Mouse (Mus musculus): ENCODE measurements around the gene Kdelr2.

The Kdelr2 gene

DNA sequence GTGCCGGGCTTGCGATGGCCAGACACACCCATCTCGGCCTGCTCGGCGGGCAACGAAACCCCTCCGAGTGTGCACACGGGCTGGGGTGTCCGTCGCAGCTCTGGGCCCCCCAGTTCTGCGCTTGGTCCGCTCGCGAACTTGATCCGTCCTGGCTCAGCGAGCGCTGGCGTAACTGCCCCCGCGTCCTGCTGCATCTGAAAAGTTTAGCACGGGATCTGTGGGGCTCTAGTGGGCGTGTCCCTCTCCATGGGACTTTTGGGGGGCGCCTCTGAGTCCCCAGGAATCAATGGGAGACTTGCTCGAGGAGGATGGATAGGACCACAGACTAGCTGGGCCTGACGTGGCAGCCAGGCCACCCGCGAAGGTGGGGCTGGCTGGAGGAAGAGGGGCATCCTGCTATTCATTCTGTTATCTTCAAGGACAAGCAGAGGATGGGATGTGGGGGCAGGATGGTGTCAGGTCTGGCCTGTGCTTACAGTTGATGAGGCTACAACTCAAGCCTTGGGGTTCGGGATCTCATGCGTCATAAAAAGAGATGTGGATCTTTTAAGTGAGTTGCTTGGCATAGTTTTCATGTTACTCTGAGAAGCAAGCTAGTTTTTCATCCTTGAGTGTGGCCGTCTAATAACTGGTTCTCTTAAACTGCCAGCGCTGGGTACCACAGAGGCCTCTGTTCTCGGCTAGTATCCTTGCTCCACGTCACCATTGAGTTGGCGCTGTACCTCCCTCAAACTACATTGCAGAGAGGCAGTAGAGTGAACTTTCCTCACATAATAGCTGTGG is 701 bp downstream of the Kdelr2 start:
- peak; percentile 20 for DNase-seq

GRCm38 (mm10) chr5:143405200-143405599 is 1.6 kb downstream of the Kdelr2 start:
- no peak for DNase-seq

- DNase-seq, result no peak
Observed at GRCm38 (mm10) chr5:143406548-143406947, 2.9 kb downstream of the Kdelr2 start.

- no peak for DNase-seq
Observed at GRCm38 (mm10) chr5:143409239-143409638, 5.6 kb downstream of the Kdelr2 start.

DNA sequence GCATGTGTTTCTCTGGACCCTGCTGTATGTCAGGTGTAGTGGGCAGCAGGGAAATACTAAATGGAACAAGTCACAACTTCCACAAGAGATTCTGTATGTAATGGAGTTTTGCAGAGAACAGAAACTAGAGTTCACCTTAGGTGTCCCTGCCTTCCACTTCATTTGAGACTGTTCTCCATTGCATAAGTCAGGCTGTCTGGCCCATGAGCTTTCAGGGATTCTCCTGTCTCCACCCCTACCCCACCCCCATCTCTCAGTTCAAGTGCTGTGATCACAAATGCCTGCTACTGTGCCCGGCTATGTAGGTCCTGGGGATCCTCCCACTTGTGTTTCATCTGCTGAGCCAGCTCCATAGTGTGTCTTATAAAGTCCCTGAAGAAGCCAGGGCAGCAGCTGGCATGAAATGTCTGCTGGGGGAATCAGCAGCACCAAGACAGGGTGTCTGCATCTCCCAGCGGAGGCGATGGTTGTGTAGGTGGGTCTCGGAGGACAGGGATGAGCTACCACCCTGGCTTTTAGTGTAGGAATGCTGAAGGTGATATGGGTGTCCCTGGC is 7.3 kb downstream of the Kdelr2 start:
- DNase-seq, result no peak

- no peak for DNase-seq
Observed at GRCm38 (mm10) chr5:143421484-143421883, 17.8 kb downstream of the Kdelr2 start.

DNA sequence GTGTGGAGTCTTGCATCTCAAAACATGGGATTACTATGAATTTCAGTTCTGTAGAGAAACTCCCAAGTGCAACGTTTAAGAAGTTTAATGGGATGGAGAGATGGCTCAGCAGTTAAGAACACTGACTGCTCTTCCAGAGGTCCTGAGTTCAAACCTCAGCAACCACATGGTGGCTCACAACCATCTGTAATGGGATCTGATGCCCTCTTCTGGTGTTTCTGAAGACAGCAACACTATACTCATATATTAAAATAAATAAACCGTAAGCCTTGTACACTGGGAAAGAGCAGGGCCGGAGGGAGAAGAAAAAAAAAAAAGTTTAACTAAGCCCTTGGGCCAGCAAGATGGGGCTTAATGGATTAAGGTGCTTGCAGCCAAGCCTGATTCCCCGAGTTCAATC is 19.4 kb downstream of the Kdelr2 start:
- DNase-seq, result no peak

- peak; percentile 34 for DNase-seq
Observed at GRCm38 (mm10) chr5:143423899-143424519, 20.4 kb downstream of the Kdelr2 start.

- DNase-seq, result peak; percentile 59
Observed at GRCm38 (mm10) chr5:143434421-143434820, 30.8 kb downstream of the Kdelr2 start.

DNA sequence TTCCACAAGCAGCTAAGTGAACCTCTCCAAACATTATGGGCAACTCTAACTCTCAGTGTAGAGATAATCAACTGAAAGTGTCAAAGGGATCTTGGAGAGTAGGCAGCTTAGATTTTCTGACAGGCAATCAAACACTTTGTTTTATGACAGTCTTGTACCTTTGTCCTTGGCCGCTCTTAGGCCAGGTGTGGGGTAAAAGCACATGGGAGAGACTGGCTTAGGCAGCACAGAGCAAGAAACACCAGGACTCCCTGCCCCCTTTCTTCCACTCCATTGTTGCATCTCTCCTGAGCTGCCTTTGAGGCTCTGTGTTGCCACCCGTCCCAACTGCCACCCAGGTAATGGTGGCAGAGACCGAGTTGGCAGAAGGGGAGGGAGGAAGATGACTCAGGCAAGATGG is 37.7 kb downstream of the Kdelr2 start:
- no peak for DNase-seq

DNA sequence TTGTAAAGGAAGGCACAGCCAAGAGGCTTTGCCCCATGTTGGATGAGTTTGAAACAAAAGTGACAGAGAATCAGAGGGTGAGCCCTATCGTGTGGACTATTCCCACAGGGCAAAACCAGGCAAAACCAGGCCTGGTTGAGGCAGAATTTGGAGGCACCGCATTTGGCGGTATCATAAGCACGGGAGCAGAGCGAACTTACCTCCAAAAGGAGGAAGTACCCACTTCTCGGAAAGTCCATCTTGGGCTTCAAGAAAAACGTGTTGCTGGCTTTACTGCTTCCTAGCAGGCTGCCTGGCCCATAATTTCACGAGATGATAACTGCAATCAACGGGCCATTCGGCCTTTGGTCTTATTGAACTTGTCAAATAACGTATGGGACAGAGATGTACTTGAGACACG is 38.1 kb downstream of the Kdelr2 start:
- no peak for DNase-seq

DNA sequence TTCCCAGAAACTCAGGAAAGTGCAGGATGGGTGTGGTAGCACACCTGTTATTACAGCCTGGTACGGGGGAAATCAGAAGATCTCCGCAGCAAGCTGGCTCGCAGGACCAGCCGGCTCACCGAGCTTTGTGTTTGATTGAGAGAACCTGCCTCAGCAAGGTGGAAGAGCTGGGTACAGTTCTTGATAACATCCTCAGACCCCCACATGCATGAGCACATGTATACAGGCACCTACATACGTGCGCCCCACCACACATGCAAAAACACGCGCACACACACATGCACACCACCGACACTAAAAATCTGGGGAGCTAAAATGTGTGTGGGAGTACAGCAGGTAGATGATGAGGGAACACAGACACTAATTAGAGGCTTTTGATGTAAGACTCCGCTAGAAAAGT is 60.0 kb downstream of the Kdelr2 start:
- no peak for DNase-seq

DNA sequence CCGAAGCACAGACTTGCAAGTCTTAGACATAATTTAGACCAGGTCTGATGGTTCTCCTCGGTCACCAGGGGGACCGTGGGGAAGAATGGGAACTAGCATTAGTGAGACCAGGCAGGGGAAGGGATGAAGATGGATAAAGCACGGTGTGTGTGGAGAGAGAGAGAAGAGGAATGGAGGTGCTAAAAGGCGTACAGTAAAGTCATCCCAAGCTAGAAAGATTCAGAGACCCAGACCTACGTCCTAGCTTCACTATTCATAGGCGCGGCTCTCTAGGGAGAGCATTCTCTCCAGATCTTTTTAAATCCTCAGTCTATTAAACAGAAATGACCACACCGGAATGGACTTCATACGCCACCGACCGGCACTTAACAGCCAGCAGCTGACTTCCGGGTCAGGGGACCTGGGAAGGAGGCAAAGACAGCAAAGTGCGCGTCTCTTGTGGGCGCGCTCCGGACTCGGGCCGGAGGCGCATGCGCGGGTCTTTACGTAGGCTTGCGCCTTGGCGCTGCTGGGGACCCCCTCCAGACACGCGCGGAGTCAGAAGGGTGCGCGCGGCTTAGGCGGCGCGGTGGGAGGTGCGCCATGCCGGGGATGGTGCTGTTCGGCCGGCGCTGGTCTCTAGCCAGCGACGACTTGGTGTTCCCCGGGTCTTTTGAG is 60.6 kb downstream of the Kdelr2 start, which contains the start of gene Daglb:
Gene Daglb, plus strand, starts transcription at position 485 of the 657 bp plus-strand sequence.
- DNase-seq, result peak; percentile 93

DNA sequence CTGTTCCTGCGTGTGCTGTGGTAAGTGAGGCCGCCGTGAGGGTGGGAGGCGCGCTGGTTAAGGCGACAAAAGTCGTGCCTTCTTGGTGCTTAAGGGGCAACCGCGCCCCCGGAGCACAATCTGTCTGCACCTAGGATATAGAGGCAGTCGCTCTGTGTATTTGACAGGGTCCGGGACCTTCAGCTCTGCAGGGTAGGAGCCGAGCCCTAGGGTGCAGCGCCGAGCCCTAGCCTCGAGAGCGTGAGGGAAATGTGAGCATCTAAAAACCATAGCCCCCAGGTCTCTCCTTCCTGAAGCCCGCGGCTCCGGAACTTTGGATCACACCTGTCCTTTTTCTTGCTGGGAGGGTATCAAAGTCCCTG is 61.1 kb downstream of the Kdelr2 start:
- DNase-seq, result no peak

DNA sequence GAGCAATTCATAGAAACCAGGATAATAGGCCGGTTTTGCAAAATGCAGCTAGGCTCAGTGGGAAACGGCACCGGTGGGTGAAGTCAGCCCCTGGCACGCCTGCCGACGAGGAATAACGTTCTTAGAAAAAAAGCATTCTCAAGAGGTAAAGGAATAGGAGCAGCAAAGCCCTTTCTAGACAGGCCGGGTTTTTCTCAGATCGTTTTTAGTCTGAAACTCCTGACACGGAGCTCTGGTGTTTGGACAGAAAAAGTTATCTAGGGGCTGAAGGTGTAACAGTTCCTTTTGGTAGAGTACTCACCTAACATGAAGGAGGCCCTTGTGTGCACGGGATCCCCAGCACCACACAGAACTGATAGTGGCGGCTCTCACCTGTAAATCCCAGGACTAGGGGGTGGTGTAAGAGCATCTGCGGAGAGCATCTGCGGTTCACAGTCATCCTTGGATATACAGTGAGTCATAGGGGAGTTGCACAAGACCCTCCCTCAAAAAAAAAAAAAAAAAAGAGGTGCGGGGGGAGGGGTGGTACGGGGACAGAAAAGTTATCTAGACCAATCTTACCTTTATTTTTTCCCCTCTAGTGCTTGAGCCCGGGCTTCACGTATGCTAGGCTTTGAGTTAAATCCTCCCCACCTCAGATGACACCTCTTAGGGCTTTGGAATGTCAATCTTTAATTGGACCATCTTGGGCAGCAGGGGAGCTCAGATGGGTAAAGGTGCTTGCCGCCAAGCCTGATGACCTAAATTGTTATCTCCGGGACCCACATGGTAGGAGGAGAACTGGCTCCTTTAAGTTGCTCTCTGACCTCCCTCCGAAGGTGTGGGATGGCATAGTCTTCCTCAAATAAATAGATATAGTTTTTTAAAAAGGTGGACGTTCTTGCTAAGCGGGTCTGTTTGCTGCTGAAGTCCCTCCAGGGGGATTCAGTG is 61.8 kb downstream of the Kdelr2 start:
- no peak for DNase-seq

DNA sequence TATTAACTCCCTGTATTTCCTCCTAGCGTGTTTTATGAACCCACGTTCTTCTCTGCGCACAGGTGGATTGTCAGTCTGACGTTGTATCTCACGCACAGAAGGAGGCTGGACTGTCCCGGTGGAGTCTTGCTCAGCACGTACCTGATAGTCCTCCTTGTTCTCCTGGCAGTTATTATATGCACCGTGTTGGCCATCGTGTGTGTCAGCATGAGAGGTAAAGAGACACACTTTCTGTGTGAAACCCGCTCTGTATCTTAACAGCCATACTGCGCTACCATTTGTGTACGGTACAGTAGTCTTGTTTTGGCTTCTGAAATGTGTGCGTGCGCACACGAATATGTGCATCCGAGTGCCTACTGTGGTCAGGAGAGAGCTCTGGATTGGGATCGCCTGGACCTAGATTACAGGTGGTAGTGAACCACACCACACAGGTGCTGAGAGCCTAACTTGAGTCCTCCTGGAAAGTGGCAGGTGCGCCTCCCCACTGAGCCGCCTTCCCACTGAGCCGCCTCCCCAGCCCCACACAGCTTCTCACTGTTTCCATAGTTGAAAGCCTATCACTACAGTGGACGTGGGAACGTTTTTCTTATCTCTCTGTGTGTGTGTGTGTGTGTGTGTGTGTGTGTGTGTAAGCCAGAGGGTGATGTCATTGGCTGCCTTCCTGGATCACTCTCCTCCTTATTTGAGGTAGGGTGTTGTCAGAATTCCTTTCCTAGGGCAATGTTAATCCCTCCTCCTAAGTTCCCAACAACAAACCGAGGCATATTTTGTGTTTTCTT is 63.4 kb downstream of the Kdelr2 start:
- no peak for DNase-seq

GRCm38 (mm10) chr5:143467931-143468330 is 64.3 kb downstream of the Kdelr2 start:
- no peak for DNase-seq

- no peak for DNase-seq
Observed at GRCm38 (mm10) chr5:143469628-143470027, 66.0 kb downstream of the Kdelr2 start.

DNA sequence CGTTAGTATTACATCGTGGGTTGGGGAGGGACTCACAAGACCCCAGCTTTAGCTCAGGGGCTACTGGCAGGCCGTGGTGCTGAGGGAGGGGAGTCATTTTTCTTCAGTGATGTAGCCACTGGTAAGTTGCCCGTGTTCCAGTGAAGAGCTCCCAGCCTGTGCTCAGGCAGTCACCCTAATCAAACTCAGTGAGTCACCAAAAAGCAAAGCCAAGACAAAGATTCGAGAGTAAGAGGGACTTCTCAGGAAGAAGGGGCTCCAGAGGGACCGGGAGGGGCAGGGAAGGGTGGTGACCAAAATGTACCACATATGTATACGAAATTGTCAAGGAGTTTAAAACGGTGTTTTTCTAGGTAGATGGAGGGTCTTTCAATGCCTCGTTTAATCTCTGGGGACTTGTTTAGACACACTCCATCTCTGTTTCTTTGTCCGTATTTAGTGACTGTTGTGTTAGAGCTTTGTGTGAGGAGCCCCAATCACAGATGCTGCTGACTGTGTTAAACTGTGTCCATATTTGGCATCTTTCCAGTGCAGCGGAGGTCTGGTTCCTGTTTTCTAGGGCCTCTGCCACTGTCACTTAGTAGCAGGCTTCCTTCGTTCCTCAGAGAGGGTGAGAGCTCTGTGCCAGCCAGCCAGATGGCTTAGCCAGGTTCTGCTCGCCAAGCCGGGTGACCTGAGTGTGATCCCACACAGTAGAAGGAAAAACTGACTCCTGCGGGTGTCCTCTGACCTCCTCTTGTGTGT is 67.0 kb downstream of the Kdelr2 start:
- peak; percentile 38 for DNase-seq

- no peak for DNase-seq
Observed at GRCm38 (mm10) chr5:143471165-143471546, 67.5 kb downstream of the Kdelr2 start.

Data from right cerebral cortex, postnatal 14 days (tissue).